Mouse (Mus musculus) stomach, embryonic 15.5 days (tissue): ENCODE results near the gene Hist2h2bb. TPM values are rescaled to one million over a fixed set of nuclear protein-coding genes. Genes with fewer than 3 reads are reported as not detected.
A peak's percentile ranks its signal among the peaks of the same experiment; 100 is the strongest.
"Not testable (repeated sequence)": the region's sequence is repeated elsewhere in the genome, so short reads cannot be mapped to it uniquely, and the experiment has no call there.

Experiments used
- ATAC-seq: fragments of 200-750 bp; cut with Nextera tagmentation; 2 replicates; pipeline ENCODE4 v1.8.0; 2017; ENCODE audit warnings: low read depth, moderate number of reproducible peaks, moderate TSS enrichment; ENCODE audit not compliant: insufficient read depth, low FRiP score
- H3K27ac ChIP-seq: fragments of 300-500 bp; sonication (generic); 2 replicates; pipeline ENCODE4 v1.5.1; 2015; ENCODE audit warnings: mild to moderate bottlenecking, inconsistent platforms
- H3K27me3 ChIP-seq: fragments of 300-500 bp; sonication (generic); replicated peaks from 2 replicates; pipeline ENCODE4 v1.6.1; 2015; ENCODE audit warnings: inconsistent platforms
- H3K36me3 ChIP-seq: fragments of 300-500 bp; sonication (generic); 2 replicates; pipeline ENCODE4 v1.6.1; 2015; ENCODE audit warnings: inconsistent platforms
- H3K4me1 ChIP-seq: fragments of 300-500 bp; sonication (generic); 2 replicates; pipeline ENCODE4 v1.6.1; 2015; ENCODE audit warnings: inconsistent platforms
- H3K4me2 ChIP-seq: fragments of 300-500 bp; sonication (generic); 2 replicates; pipeline ENCODE4 v1.6.1; 2015; ENCODE audit warnings: mild to moderate bottlenecking, inconsistent platforms
- H3K4me3 ChIP-seq: fragments of 300-500 bp; sonication (generic); replicated peaks from 2 replicates; pipeline ENCODE4 v1.5.1; 2015; ENCODE audit warnings: inconsistent platforms
- H3K9ac ChIP-seq: fragments of 300-500 bp; sonication (generic); 2 replicates; pipeline ENCODE4 v1.6.1; 2015; ENCODE audit warnings: inconsistent platforms
- H3K9me3 ChIP-seq: fragments of 300-500 bp; sonication (generic); 2 replicates; pipeline ENCODE4 v1.6.1; 2016; ENCODE audit warnings: inconsistent platforms
- WGBS: fragments of 180-500 bp; shearing (Covaris S2); methylation state at CpG from one replicate; pipeline ENCODE4 v1.1.7; 2015; 5-methylcytosine and 5-hydroxymethylcytosine counted together
- polyA plus RNA-seq: library from polyadenylated mRNA; unstranded; fragments of >200 nt; fragmentation: Nextera tagmentation; extraction: Ambion mirVana; gene quantifications from 2 replicates; pipeline ENCODE4 v1.2.1, GENCODE M21; 2015

Hist2h2bb gene
- polyA plus RNA-seq, 1 experiment from 2014 or later, result 11.2 TPM

GRCm38 (mm10) chr3:96245003-96245886 is 24.3 kb upstream of the Hist2h2bb start, which contains the start of gene Hist2h2aa1:
Gene Hist2h2aa1, plus strand, starts transcription at chr3:96245497.
- WGBS, result 0% methylated on average over 35 of the region's 88 CpGs
- Histone ChIP-seq H3K4me2 (peak within 1 kb of the TSS; percentile 57), H3K4me3 (peak within 1 kb of the TSS; percentile 52), H3K4me1 (peaks cover 17% of the 10 kb centered on the region; the same call in 1 of the 2 replicates), H3K27ac (peak within 1 kb of the TSS; percentile 99)
- not testable (repeated sequence) for H3K9ac ChIP-seq, H3K27me3 ChIP-seq, H3K36me3 ChIP-seq, H3K9me3 ChIP-seq
- peak; percentile 87 for ATAC-seq

DNA sequence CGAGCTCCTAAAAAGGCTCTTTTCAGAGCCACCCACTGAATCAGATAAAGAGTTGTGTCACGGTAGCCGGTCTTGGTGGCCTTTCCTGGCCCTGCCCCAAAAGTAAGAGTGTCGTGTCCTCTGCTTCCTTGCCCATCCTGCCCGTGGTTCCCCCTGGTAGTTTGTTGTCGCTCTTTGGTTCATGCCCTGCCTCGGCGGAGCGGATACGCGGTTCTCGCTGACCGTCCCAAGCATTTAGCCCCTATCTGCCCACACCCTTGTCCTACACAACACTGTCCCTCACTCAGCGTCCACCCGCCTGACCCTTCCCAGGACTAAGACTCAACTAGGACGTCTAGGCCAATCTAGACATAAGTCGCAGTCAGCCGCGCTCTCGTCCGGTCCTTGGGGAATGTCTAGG is 23.5 kb upstream of the Hist2h2bb start:
- not testable (repeated sequence) for H3K4me2 ChIP-seq, H3K9me3 ChIP-seq, H3K36me3 ChIP-seq, H3K27me3 ChIP-seq, H3K9ac ChIP-seq, ATAC-seq
- WGBS, result 0% methylated on average over 12 of the region's 21 CpGs
- H3K27ac ChIP-seq, result peak overlapping the region; percentile 73; the same call in 1 of the 2 replicates
- peak overlapping the region; percentile 35; the same call in 1 of the 2 replicates for H3K4me3 ChIP-seq
- peaks cover 20% of the 10 kb centered on the region; the same call in 1 of the 2 replicates for H3K4me1 ChIP-seq

DNA sequence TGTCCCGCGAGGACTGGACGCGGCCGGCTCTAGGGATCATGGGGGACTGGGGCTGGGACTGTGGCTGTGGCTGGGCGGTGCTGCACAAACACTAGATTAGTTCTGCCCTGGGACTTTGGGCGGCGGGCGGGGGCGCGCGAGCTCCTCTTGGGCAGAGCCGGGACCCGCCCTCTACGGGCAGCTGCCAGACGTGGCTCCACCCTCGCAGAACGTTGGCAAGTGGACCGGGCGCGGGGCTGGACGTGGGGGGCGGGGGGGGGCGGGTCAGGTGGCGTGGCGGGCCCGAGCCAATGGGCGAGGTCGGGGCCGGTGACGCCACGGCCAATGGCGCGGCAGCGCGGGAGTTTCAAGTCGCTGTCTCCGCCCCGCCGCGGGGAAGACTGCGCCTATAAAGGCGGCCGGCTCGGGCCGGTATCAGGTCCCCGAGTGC is 23.1 kb upstream of the Hist2h2bb start, which contains the start of gene Hist2h3c1:
TSS of gene Hist2h3c1 (plus strand) at position 259 of the 430 bp plus-strand sequence.
- Histone ChIP-seq H3K9ac (peak within 1 kb of the TSS; percentile 39; the same call in 1 of the 2 replicates), H3K27ac (peak within 1 kb of the TSS; percentile 73; the same call in 1 of the 2 replicates), H3K4me3 (peak within 1 kb of the TSS; percentile 44), H3K4me1 (peaks cover 22% of the 10 kb centered on the region; the same call in 1 of the 2 replicates), H3K4me2 (peak within 1 kb of the TSS; percentile 51)
- ATAC-seq, result peak; percentile 91
- no CpG with 5 or more reads among the region's 47 CpGs for whole genome bisulfite sequencing
- H3K36me3 ChIP-seq, H3K27me3 ChIP-seq, H3K9me3 ChIP-seq: not testable (repeated sequence)

- Histone ChIP-seq H3K27ac (peak overlapping the region; percentile 72; the same call in 1 of the 2 replicates), H3K9ac (peak overlapping the region; percentile 39; the same call in 1 of the 2 replicates), H3K27me3 (no peaks in the 10 kb centered on the region), H3K9me3 (no peaks in the 10 kb centered on the region), H3K4me1 (peaks cover 22% of the 10 kb centered on the region; the same call in 1 of the 2 replicates), H3K4me3 (peak overlapping the region; percentile 44), H3K4me2 (peak overlapping the region; percentile 51), H3K36me3 (no peaks in the 10 kb centered on the region)
- 3% methylated on average over 11 of the region's 11 CpGs for WGBS
- ATAC-seq, result no peak
Observed at GRCm38 (mm10) chr3:96247356-96248140, 22.0 kb upstream of the Hist2h2bb start.

DNA sequence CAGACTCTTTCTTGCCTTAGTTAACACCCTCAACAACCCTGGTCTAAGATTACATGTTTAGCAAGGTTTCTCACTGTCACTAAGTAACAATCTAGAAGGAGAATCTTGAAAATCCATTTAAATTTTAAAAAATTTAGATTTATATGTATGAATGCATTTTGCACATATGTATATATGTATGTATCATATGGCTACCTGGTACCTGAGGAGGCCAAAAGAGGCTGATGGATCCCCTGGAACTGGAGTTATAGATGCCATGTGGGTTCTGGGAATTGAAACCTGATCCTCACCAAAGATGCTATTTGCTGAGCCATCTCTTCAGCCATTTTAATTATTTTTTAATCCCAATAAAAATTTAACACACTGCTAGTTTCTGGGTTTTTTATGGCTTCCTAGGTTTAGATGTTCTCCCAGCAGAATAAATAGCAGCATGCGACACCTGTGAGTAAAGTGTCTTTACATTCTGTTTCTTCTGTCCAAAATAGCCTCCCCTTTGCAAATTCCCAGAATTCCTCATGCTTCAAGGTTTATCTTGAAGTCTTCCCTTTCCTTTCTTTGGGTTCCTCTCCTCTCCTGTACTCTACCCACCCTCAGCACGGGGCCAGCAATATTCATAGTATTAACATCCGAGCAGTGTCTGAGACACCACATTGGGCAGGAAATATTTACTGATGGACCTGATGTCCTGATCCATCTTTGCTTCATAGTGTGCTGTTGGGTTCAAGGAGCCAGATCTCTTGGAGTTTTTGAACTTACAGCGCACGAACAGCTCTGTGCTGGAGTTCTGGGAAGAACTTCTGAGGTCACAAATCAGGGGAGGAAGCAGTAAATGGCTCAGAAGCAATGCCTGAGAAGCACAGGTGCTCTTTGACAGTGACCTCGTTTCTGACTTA is 21.2 kb upstream of the Hist2h2bb start:
- H3K4me2 ChIP-seq, result peak overlapping the region; percentile 51
- H3K9ac ChIP-seq, result no peak overlapping the region; the same call in 1 of the 2 replicates
- H3K36me3 ChIP-seq, result no peaks in the 10 kb centered on the region
- H3K27ac ChIP-seq, result peak overlapping the region; percentile 5; the same call in 1 of the 2 replicates
- ATAC-seq, result no peak
- H3K9me3 ChIP-seq, result no peaks in the 10 kb centered on the region
- 34% methylated on average over 6 of the region's 6 CpGs for WGBS
- H3K4me1 ChIP-seq, result peaks cover 18% of the 10 kb centered on the region; the same call in 1 of the 2 replicates
- no peaks in the 10 kb centered on the region for H3K27me3 ChIP-seq
- peak overlapping the region; percentile 44 for H3K4me3 ChIP-seq

DNA sequence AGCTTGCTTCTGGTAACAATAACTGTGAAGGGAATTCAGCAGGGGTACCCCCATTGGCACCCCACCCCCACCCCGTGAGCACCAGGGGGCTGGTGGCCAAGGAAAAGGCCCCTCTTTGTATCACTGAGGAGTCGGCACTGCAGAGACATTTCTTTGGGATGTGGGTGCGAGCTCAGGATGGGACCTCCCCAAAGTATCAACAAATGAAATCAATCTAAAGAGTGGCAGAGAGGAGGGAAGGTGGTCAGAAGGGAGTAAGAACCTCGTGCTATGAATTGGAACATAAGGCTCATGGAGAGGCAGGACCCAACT is 20.6 kb upstream of the Hist2h2bb start:
- Histone ChIP-seq H3K4me2 (peak overlapping the region; percentile 51; the same call in 1 of the 2 replicates), H3K9ac (no peak overlapping the region), H3K4me1 (peaks cover 14% of the 10 kb centered on the region; the same call in 1 of the 2 replicates), H3K27me3 (no peaks in the 10 kb centered on the region), H3K9me3 (no peaks in the 10 kb centered on the region), H3K4me3 (no peak overlapping the region; the same call in 1 of the 2 replicates), H3K27ac (no peak overlapping the region), H3K36me3 (no peaks in the 10 kb centered on the region)
- ATAC-seq, result no peak
- WGBS, result 38% methylated on average over 4 of the region's 4 CpGs

- H3K4me1 ChIP-seq, result peaks cover 9% of the 10 kb centered on the region; the same call in 1 of the 2 replicates
- WGBS, result 68% methylated on average over 3 of the region's 3 CpGs
Observed at GRCm38 (mm10) chr3:96250890-96251289, 18.7 kb upstream of the Hist2h2bb start.

DNA sequence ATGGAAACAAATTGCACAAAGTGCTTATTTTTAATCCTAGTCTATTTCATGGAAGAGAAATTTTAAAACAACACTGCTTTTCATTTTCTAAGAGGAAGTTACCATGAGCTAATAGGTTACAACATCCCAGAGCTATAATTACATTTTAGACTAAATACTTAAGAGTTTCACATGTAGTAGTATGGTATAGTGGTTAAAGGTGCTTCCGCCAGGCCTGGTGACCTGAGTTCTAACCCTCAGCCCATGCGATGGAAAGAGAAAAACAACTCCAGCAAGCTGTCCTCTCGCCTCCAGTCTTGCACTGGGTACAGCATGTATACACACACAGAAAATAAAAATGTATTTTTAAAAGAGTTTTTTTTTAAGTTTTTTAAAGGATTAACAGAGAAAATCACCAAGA is 17.8 kb upstream of the Hist2h2bb start:
- no peak for ATAC-seq
- Histone ChIP-seq H3K9me3 (no peaks in the 10 kb centered on the region), H3K4me1 (peaks cover 14% of the 10 kb centered on the region; the same call in 1 of the 2 replicates), H3K27ac (no peak overlapping the region), H3K36me3 (no peaks in the 10 kb centered on the region), H3K9ac (no peak overlapping the region), H3K4me2 (no peak overlapping the region), H3K4me3 (no peak overlapping the region), H3K27me3 (no peaks in the 10 kb centered on the region)
- WGBS, result 88% methylated on average over 3 of the region's 3 CpGs

More at GRCm38 (mm10) chr3:96250890-96251289, 18.7 kb upstream of the Hist2h2bb start:
- ATAC-seq, result no peak
- Histone ChIP-seq H3K9me3 (no peaks in the 10 kb centered on the region), H3K4me2 (no peak overlapping the region), H3K9ac (no peak overlapping the region), H3K4me3 (no peak overlapping the region), H3K27ac (no peak overlapping the region), H3K27me3 (no peaks in the 10 kb centered on the region), H3K36me3 (no peaks in the 10 kb centered on the region)

DNA sequence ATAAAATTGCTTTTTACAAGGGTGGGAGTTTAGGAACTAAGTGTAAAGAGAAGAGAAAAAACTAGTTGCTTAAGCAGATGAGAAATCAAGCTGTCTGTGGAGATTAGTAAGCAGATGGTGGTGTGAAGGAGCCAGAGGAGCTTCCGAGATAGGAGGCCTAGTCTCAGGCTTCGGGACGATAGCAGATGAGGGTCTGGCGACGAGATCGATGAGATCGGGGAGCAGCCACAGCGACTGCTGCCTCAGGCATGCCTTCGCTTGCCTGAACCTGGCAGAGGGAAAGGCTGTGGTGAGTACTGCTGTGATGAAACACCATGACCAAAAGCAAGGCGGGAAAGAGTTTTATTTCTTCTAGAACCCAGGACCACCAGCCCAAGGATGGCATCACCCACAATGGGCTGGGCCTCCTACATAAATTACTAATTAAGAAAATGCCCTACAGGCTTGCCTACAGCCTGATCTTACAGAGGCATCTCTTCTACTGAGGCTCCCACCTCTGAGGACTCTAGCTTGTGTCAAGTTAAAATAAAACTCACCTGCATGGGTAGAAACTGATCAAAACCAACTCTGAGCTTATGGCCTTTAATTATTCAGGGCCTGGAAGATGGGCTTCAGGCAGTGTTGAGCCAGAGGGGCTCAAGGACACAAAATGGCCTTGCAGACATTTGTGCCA is 14.7 kb upstream of the Hist2h2bb start:
- Histone ChIP-seq H3K9me3 (no peaks in the 10 kb centered on the region), H3K27me3 (no peaks in the 10 kb centered on the region), H3K4me3 (no peak overlapping the region), H3K9ac (no peak overlapping the region), H3K4me1 (peaks cover 10% of the 10 kb centered on the region; the same call in 1 of the 2 replicates), H3K36me3 (no peaks in the 10 kb centered on the region), H3K4me2 (no peak overlapping the region), H3K27ac (no peak overlapping the region)
- 36% methylated on average over 10 of the region's 10 CpGs for WGBS
- peak; percentile 71; the same call in 1 of the 2 replicates for ATAC-seq

- 52% methylated on average over 5 of the region's 5 CpGs for WGBS
- Histone ChIP-seq H3K27me3 (no peaks in the 10 kb centered on the region), H3K4me2 (no peak overlapping the region), H3K36me3 (no peaks in the 10 kb centered on the region), H3K27ac (peak overlapping the region; percentile 49; the same call in 1 of the 2 replicates), H3K4me1 (peaks cover 6% of the 10 kb centered on the region; the same call in 1 of the 2 replicates), H3K4me3 (no peak overlapping the region), H3K9me3 (no peaks in the 10 kb centered on the region), H3K9ac (no peak overlapping the region)
- ATAC-seq, result no peak
Observed at GRCm38 (mm10) chr3:96255926-96256593, 13.5 kb upstream of the Hist2h2bb start.
